Mouse (Mus musculus): ENCODE data around the gene Uncx. TPM values are rescaled to one million over a fixed set of nuclear protein-coding genes. Genes with fewer than 3 reads are reported as not detected.

Uncx gene
- polyA plus RNA-seq, 1 experiment = not detected

- Histone ChIP-seq H3K4me3 (replicated peaks; ENCODE audit: extremely low read depth, low read depth, low read length) (no peak overlapping the region), H3K4me1 (ENCODE audit: control insufficient read depth, insufficient read depth, low read length) (peaks cover 2% of the 10 kb centered on the region; the same call in 1 of the 2 replicates)
- no peak for TF ChIP-seq POLR2A (IDR thresholded peaks at IDR 0.05; ENCODE audit: borderline replicate concordance, extremely low read depth, low read depth, low read length)
- no peak for TF ChIP-seq CTCF (IDR thresholded peaks at IDR 0.05; ENCODE audit: insufficient read depth, low read length)
- no peak for DNase-seq
- WGBS = 2% methylated on average over 43 of the region's 43 CpGs
Measured at GRCm38 (mm10) chr5:139557531-139558467, 14.5 kb downstream of the Uncx start.

GRCm38 (mm10) chr5:139558468-139558804 is 15.1 kb downstream of the Uncx start:
- Histone ChIP-seq H3K4me3 (replicated peaks; ENCODE audit: extremely low read depth, low read depth, low read length) (no peak overlapping the region), H3K4me1 (ENCODE audit: control insufficient read depth, insufficient read depth, low read length) (0 out of 2 replicates have a peak, but pooled peaks cover 2% of the 10 kb centered on the region)
- no peak for DNase-seq
- TF ChIP-seq CTCF (IDR thresholded peaks at IDR 0.05; ENCODE audit: insufficient read depth, low read length) = no peak
- no peak for TF ChIP-seq POLR2A (IDR thresholded peaks at IDR 0.05; ENCODE audit: borderline replicate concordance, extremely low read depth, low read depth, low read length)
- WGBS = 2% methylated on average over 15 of the region's 16 CpGs

GRCm38 (mm10) chr5:139558917-139559660 is 15.8 kb downstream of the Uncx start:
- H3K4me1 ChIP-seq (ENCODE audit: control insufficient read depth, insufficient read depth, low read length) = 0 out of 2 replicates have a peak, but pooled peaks cover 2% of the 10 kb centered on the region
- 14% methylated on average over 12 of the region's 12 CpGs for WGBS
- H3K4me3 ChIP-seq (replicated peaks; ENCODE audit: extremely low read depth, low read depth, low read length) = no peak overlapping the region
- TF ChIP-seq POLR2A (IDR thresholded peaks at IDR 0.05; ENCODE audit: borderline replicate concordance, extremely low read depth, low read depth, low read length) = no peak
- TF ChIP-seq CTCF (IDR thresholded peaks at IDR 0.05; ENCODE audit: insufficient read depth, low read length) = no peak
- no peak for DNase-seq

- no peak for TF ChIP-seq CTCF (IDR thresholded peaks at IDR 0.05; ENCODE audit: insufficient read depth, low read length)
- no peak for TF ChIP-seq POLR2A (IDR thresholded peaks at IDR 0.05; ENCODE audit: borderline replicate concordance, extremely low read depth, low read depth, low read length)
Measured at GRCm38 (mm10) chr5:139559782-139560181, 16.5 kb downstream of the Uncx start.

GRCm38 (mm10) chr5:139561363-139562001 is 18.2 kb downstream of the Uncx start:
- DNase-seq = no peak
- Histone ChIP-seq H3K4me3 (replicated peaks; ENCODE audit: extremely low read depth, low read depth, low read length) (no peak overlapping the region), H3K4me1 (ENCODE audit: control insufficient read depth, insufficient read depth, low read length) (0 out of 2 replicates have a peak, but pooled peaks cover 2% of the 10 kb centered on the region)
- 68% methylated on average over 4 of the region's 4 CpGs for WGBS
- TF ChIP-seq POLR2A (IDR thresholded peaks at IDR 0.05; ENCODE audit: borderline replicate concordance, extremely low read depth, low read depth, low read length) = no peak
- no peak for TF ChIP-seq CTCF (IDR thresholded peaks at IDR 0.05; ENCODE audit: insufficient read depth, low read length)

More at GRCm38 (mm10) chr5:139559782-139560181, 16.5 kb downstream of the Uncx start:
- WGBS = 31% methylated on average over 7 of the region's 7 CpGs
- 0 out of 2 replicates have a peak, but pooled peaks cover 2% of the 10 kb centered on the region for H3K4me1 ChIP-seq (ENCODE audit: control insufficient read depth, insufficient read depth, low read length)
- DNase-seq = no peak
- H3K4me3 ChIP-seq (replicated peaks; ENCODE audit: extremely low read depth, low read depth, low read length) = no peak overlapping the region

- no peaks in the 10 kb centered on the region for H3K4me1 ChIP-seq (ENCODE audit: control insufficient read depth, insufficient read depth, low read length)
- DNase-seq = no peak
- H3K4me3 ChIP-seq (replicated peaks; ENCODE audit: extremely low read depth, low read depth, low read length) = no peak overlapping the region
- no peak for TF ChIP-seq CTCF (IDR thresholded peaks at IDR 0.05; ENCODE audit: insufficient read depth, low read length)
- no peak for TF ChIP-seq POLR2A (IDR thresholded peaks at IDR 0.05; ENCODE audit: borderline replicate concordance, extremely low read depth, low read depth, low read length)
- WGBS = 39% methylated on average over 2 of the region's 2 CpGs
Measured at GRCm38 (mm10) chr5:139564663-139565062, 21.4 kb downstream of the Uncx start.

- no peak overlapping the region for H3K4me3 ChIP-seq (replicated peaks; ENCODE audit: extremely low read depth, low read depth, low read length)
- WGBS = 48% methylated on average over 4 of the region's 4 CpGs
- no peak for DNase-seq
- no peaks in the 10 kb centered on the region for H3K4me1 ChIP-seq (ENCODE audit: control insufficient read depth, insufficient read depth, low read length)
- no peak for TF ChIP-seq CTCF (IDR thresholded peaks at IDR 0.05; ENCODE audit: insufficient read depth, low read length)
- no peak for TF ChIP-seq POLR2A (IDR thresholded peaks at IDR 0.05; ENCODE audit: borderline replicate concordance, extremely low read depth, low read depth, low read length)
Measured at GRCm38 (mm10) chr5:139565462-139565861, 22.2 kb downstream of the Uncx start.

GRCm38 (mm10) chr5:139566640-139567399 is 23.5 kb downstream of the Uncx start:
- WGBS = 52% methylated on average over 6 of the region's 6 CpGs
- TF ChIP-seq POLR2A (IDR thresholded peaks at IDR 0.05; ENCODE audit: borderline replicate concordance, extremely low read depth, low read depth, low read length) (no peak), CTCF (IDR thresholded peaks at IDR 0.05; ENCODE audit: insufficient read depth, low read length) (no peak)
- Histone ChIP-seq H3K4me1 (ENCODE audit: control insufficient read depth, insufficient read depth, low read length) (no peaks in the 10 kb centered on the region), H3K4me3 (replicated peaks; ENCODE audit: extremely low read depth, low read depth, low read length) (no peak overlapping the region)
- no peak for DNase-seq
